Comparison of ENCODE assay signal across 8 mouse cellular contexts in the genomic region with DNA sequence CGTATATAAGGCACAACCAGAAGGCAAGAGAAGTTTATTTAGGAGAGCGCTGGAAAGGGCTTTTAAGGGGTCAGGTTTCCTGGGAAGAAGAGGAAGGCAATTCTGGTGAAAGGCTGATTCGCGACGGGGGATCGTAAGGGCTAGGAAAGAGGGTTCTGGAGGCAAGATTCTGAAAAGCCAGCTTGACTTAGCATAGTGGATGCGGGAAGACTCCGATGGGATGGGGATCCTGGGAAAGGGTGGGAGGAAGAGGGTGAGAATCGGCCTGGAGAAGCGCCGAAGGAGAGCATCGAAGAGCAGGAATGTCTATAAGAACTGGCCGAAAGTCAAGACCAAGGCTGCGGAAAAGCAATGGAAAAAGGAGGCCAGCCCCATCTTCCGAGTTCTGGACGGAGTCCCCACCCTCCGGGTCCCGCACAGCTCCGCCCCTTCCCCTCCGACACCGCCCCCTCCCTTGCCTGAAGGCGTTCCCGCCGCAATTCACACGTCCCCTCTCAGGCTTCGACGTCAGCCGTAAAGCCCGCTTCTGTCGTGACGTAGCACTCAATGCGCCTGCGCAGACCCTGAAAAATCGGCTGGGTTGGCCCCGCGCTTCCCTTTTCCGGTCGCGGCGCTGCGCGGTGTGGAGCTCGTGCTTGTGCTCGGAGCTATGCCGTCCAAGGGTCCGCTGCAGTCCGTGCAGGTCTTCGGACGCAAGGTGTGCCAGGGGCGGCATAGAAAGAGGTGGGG. TPM values are rescaled to one million over a fixed set of nuclear protein-coding genes. Genes with fewer than 3 reads are reported as not detected.
DNase-seq lines count a peak whose midpoint lies in the region; ATAC-seq and TF ChIP-seq lines count a peak whose summit lies in the region.

A gene (plus strand): TSS at position 498 of the 729 bp plus-strand sequence.

- no peak for TF ChIP-seq CTCF in lung, postnatal 0 days (IDR thresholded peaks at IDR 0.05)

- H3K4me3 ChIP-seq in hindbrain, embryonic 10.5 days, result peak within 1 kb of the TSS; percentile 94
- peak within 1 kb of the TSS; percentile 88 for H3K4me3 ChIP-seq in lung, postnatal 0 days (ENCODE audit: low read depth, low read length)

- peak within 1 kb of the TSS; percentile 94 for H3K27ac ChIP-seq in hindbrain, embryonic 10.5 days
- H3K27ac ChIP-seq in lung, postnatal 0 days (ENCODE audit: low read length), result peak within 1 kb of the TSS; percentile 90

- ATAC-seq in frontal cortex, adult (ENCODE audit: low TSS enrichment), result peak; percentile 93
- ATAC-seq in lung, postnatal 0 days, result peak; percentile 97

- under 1% methylated on average over 50 of the region's 50 CpGs for WGBS in hindbrain, embryonic 10.5 days
- 1% methylated on average over 44 of the region's 50 CpGs for WGBS in lung, postnatal 0 days

- H3K9me3 ChIP-seq in hindbrain, embryonic 10.5 days, result no peaks in the 10 kb centered on the region
- no peaks in the 10 kb centered on the region for H3K9me3 ChIP-seq in lung, postnatal 0 days (ENCODE audit: low read length)

- H3K4me2 ChIP-seq in lung, postnatal 0 days (replicated peaks; ENCODE audit: low read depth, low read length), result peak within 1 kb of the TSS; percentile 89

- H3K36me3 ChIP-seq in hindbrain, embryonic 10.5 days, result peaks cover 38% of the 10 kb centered on the region
- H3K36me3 ChIP-seq in lung, postnatal 0 days (ENCODE audit: insufficient read depth, low read length), result 0 out of 2 replicates have a peak, but pooled peaks cover 6% of the 10 kb centered on the region

- TF ChIP-seq EP300 in lung, postnatal 0 days (IDR thresholded peaks at IDR 0.05), result no peak

- H3K27me3 ChIP-seq in hindbrain, embryonic 10.5 days (ENCODE audit: insufficient read depth, poor library complexity, severe bottlenecking), result no peaks in the 10 kb centered on the region
- no peaks in the 10 kb centered on the region for H3K27me3 ChIP-seq in lung, postnatal 0 days (replicated peaks; ENCODE audit: insufficient read depth, low read length)

- DNase-seq in MEL-GATA-1-ER (ENCODE audit: extremely low read depth, low read depth), result peak; percentile 81
- peak; percentile 97 for DNase-seq in cerebellum, adult 8-10 months
- peak; percentile 99 for DNase-seq in hindbrain, embryonic 10.5 days (ENCODE audit: low spot score)
- peak; percentile 96 for DNase-seq in layer of hippocampus, adult 9-11 months
- peak; percentile 99 for DNase-seq in lung, postnatal 0 days (ENCODE audit: low spot score)
- peak; percentile 98 for DNase-seq in ovary, postnatal 14 days (ENCODE audit: low spot score)
- DNase-seq in thymus, postnatal 14 days, result peak; percentile 99

- peaks cover 26% of the 10 kb centered on the region for H3K4me1 ChIP-seq in hindbrain, embryonic 10.5 days (replicated peaks)
- peaks cover 12% of the 10 kb centered on the region; the same call in 1 of the 2 replicates for H3K4me1 ChIP-seq in lung, postnatal 0 days (ENCODE audit: insufficient read depth, low read depth, low read length)

- H3K9ac ChIP-seq in lung, postnatal 0 days (replicated peaks; ENCODE audit: low read depth), result peak within 1 kb of the TSS; percentile 96

RNA-seq across cellular contexts. Expression of the gene that starts here (rescaled TPM):
- 777 and 925 TPM in 2 replicates for polyA plus RNA-seq in hindbrain, embryonic 10.5 days (2016; fragmentation: Nextera tagmentation; extraction: Ambion mirVana)
- polyA plus RNA-seq in lung, postnatal 0 days (2015; fragmentation: Nextera tagmentation; extraction: Ambion mirVana), result 623 and 695 TPM in 2 replicates

Comparison
In these comparisons a context has a peak if more than half of its experiments do, and no peak if none do; other contexts are left out.
1. Peak in every context shown above with its lines: DNase-seq, ATAC-seq, H3K4me3 ChIP-seq and H3K27ac ChIP-seq.